Mouse (Mus musculus): ENCODE results near the gene Pin1.
A peak's percentile ranks its signal among the peaks of the same experiment; 100 is the strongest.
"Not testable (repeated sequence)": the region's sequence is repeated elsewhere in the genome, so short reads cannot be mapped to it uniquely, and the experiment has no call there.

The Pin1 gene

GRCm38 (mm10) chr9:20657546-20657945 is 5.7 kb downstream of the Pin1 start:
- DNase-seq (ENCODE audit: low read depth, low spot score) = no peak

DNA sequence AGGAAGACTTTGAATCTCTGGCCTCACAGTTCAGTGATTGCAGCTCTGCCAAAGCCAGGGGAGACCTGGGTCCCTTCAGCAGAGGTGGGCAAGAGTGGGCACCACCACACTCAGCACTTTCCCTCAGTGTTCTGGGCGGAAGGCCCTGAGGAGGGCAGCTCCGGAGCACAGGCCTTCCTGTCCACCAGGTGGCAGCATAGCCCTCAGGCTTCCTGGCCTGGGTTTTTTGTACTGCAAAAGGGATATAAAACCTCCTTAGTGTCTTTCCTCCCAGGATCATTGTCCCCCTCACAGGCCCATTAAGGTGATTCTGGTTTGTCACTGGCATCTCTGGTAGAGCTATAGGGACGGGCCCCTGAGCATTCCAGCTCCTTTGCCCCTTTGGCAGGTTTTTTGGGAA is 10.4 kb downstream of the Pin1 start:
- DNase-seq (ENCODE audit: low read depth, low spot score) = peak; percentile 76

DNA sequence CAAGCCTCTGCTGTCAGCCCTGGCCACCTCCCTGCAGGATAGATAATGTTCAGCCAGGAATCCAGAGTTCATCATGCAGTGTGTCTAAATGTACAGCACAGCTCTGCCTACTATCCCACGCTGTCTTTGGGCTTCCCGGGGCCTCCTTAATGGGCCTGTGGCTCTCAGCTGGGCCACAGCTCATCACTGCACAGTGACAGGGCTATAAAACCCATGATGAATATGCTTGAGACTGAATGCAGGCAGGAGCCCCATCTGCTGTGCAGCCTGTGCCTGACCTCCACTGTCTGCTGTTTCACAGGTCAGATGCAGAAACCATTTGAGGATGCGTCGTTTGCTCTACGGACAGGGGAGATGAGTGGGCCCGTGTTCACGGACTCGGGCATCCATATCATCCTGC is 11.0 kb downstream of the Pin1 start:
- DNase-seq (ENCODE audit: low read depth, low spot score) = no peak

GRCm38 (mm10) chr9:20663956-20664355 is 12.1 kb downstream of the Pin1 start:
- DNase-seq (ENCODE audit: low read depth, low spot score) = no peak

DNA sequence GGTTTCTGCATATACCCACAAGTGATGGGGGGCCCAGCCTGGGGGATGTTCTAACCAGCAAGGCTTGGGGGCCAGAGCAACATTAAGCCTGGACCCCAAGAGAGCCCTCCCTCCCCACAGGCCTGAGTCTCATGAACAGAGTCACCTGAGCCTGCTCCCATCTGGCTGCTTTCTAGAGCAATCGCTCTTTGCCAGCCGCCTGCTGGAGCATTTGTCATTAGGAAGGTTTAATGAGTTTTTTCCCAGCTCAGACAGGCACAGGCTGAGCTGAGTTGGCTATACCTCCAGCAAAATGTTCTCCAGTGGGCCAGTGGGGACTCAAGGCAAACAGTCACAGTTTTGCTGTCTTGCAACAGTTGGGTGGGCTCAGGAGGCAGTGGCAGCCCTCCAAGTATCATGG is 12.5 kb downstream of the Pin1 start:
- DNase-seq (ENCODE audit: low read depth, low spot score) = no peak

DNA sequence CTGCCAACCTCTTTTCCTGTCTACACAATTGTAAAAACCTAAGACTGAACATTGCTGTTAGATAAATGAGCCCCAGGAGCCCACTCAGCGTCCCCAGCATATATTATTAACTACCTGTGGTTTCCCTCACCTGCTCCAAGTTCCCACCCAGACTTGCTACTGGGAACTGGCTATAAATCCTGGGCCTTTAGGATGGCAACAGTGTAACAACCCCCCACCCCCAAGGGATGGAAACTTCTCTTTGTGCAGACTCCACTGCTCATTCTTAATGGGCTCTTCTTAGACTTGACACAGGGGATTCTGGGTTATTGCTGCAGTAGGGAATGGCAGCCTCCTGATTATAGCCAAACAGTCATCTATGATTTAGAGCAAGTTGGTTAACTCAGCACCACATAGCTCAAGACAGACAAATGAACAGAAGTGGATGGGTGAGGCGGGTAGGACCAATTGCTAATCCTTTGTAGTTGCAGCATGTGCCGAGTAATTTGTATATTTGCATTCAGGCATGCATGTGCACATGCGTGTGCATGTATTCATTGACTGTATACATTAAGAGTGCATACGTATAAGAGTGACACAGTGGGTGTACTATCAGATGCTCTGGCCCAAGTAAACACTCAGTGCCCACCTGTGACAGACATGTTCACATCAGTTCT is 13.2 kb downstream of the Pin1 start:
- no peak for DNase-seq (ENCODE audit: low read depth, low spot score)

GRCm38 (mm10) chr9:20665925-20666324 is 14.0 kb downstream of the Pin1 start:
- no peak for DNase-seq (ENCODE audit: low read depth, low spot score)

DNA sequence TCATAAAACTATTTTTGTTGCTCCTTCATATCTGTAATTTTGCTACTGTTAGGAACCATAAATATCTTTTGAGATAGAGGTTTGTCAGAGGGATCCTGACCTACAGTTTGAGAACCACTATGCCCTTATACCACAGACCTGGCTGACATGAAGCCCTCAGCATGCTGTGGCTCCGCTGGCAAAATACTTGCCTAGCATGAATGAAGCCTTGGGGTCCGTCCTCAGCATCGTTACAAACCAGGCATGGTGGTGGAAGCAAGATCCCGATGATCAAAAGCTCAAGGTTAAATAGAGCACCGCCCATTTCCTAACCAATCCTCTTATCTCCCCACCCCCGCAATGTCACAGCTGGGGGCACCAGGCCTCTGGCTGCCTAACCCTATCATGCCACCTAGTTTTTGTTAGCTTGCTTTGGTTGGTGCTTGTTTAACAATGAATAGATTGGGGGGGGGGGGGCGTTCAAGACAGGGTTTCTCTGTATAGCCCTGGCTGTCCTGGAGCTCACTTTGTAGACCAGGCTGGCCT is 14.7 kb downstream of the Pin1 start:
- DNase-seq (ENCODE audit: low read depth, low spot score) = no peak

DNA sequence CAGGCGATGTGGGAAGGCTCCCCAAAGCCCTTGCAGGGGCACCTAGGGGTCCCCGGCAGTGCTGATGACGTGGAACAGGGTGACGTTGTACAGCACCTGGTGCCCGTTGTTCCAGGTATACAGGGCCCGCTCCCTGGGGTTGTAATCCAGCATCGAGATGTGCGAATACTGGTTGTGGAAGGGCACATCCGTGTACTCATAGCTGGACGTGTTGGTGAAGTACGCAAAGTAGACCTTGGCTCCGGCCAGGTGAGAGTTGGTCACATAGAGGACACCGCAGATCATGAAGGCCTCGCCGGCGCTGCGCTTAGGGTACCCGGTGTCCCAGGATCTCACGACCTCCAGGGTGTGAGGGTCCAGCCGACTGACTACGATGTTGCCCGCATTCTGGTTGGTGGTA is 16.2 kb downstream of the Pin1 start:
- DNase-seq (ENCODE audit: low read depth, low spot score) = no peak

GRCm38 (mm10) chr9:20672047-20672446 is 20.2 kb downstream of the Pin1 start:
- no peak for DNase-seq (ENCODE audit: low read depth, low spot score)

DNA sequence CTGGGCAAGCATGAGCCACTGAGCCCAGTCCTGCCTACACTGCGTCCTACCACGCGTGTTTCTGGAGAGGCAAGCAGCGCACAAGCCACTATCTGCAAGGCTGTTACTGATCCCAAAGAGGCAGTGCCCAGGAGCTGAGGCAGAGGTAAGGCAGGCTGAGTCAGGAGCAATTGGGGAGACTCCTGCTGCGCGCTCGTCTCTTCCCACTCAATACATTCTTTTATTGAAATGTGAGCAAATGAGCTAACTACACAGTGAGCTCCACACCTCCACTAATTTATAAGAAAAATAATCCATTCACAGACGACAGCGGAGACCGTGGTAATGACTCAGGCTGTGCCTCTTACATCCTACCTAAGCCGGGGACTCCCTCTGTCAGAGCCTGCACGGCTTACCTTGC is 26.0 kb downstream of the Pin1 start:
- no peak for DNase-seq (ENCODE audit: low read depth, low spot score)

- no peak for DNase-seq (ENCODE audit: low read depth, low spot score)
Measured at GRCm38 (mm10) chr9:20680378-20680958, 28.6 kb downstream of the Pin1 start.

DNA sequence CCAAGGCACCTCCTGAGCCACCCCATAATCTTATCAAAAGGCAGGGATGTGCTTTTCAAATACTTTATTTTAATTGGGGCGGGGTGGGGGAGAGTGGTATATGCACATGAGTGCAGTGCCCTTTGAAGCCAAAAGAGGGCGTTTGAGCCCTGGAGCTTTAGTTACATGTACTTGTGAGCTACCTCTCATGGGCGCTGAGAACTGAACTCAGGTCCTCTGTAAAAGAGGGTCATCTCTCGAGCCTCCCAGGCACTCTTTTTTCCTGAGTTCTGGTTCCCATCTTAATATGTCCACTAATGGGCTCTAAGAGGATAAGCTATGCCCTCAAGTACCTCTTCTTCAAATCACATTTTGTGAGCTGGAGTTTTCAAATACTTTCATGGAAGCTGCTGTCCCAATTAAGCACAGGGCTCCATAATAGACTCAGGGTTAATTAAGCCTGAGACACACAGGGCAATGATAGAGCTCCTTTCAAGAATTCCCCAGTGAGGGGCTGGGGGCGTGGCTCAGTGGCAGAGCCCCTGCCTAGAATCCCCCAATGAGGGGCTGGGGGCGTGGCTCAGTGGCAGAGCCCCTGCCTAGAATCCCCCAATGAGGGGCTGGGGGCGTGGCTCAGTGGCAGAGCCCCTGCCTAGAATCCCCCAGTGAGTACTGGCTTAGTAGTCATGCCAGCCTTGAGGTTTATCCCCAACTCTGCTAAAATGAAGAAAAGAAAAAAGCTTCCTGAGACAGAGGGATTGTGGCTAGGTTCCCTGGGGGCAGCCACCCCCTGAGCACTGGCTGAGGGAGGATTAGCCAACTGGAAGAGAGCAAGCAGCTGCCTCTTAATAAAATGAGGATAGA is 29.9 kb downstream of the Pin1 start:
- no peak for DNase-seq (ENCODE audit: low read depth, low spot score)

DNA sequence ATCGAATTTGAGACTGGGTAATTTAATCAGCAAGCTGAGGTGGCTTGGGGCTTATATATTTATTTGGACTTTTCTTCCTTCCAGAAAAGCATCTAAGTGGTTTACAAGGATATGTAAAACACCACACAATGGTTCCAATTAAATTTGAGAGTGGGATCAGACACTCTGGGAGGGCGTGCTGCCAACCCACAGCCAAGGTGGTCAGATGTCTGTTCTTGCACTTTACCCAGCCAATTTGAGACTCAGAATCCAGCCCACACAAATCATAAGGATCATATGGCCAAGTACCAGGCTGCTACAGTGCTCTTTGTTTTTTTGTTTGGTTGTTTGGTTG is 30.5 kb downstream of the Pin1 start:
- no peak for DNase-seq (ENCODE audit: low read depth, low spot score)

DNA sequence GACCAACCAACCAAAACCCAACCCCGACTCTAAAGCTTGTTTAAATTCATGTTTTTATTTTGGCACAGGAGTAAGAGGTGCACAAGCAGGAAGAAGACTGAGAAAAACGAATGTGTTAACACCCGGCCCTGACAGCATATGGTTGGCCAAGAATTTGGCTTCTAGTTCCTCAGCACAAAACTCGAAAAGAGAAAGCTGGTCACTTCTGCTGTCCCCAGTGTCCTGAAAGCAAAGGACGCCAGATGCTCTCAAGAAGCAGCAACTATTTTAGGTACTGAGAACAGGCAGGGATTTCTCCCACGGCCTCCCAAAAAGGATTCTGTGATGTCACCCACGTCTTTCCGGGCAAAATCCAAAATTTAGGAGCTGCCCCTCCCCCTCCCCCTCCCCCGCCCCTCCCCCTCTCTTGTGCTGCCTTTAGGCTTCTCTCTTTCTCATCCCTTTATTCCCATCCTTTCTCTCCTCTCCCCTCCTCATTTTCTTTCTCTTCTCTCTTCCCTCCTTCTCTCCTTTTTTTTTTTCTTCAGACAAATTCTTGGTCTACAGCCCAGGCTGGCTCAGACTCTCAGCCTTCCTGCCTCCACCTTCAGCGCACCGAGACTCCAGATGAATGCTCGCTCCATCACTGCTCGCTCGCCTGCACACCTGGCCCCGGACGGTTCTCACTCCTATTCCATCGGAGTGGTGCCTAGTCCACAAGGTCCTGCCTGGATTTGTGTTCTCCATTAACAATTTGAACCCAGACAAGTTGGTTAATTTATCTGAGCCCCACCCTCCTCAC is 33.4 kb downstream of the Pin1 start:
- DNase-seq (ENCODE audit: low read depth, low spot score) = no peak

GRCm38 (mm10) chr9:20689403-20689802 is 37.5 kb downstream of the Pin1 start:
- DNase-seq (ENCODE audit: low read depth, low spot score) = no peak

- no peak for DNase-seq (ENCODE audit: low read depth, low spot score)
Measured at GRCm38 (mm10) chr9:20689913-20690312, 38.0 kb downstream of the Pin1 start.

GRCm38 (mm10) chr9:20690449-20690848 is 38.6 kb downstream of the Pin1 start:
- DNase-seq (ENCODE audit: low read depth, low spot score) = not testable (repeated sequence)

GRCm38 (mm10) chr9:20692863-20693262 is 41.0 kb downstream of the Pin1 start:
- DNase-seq (ENCODE audit: low read depth, low spot score) = no peak

GRCm38 (mm10) chr9:20694721-20695235 is 42.9 kb downstream of the Pin1 start:
- no peak for DNase-seq (ENCODE audit: low read depth, low spot score)

- DNase-seq (ENCODE audit: low read depth, low spot score) = no peak
Measured at GRCm38 (mm10) chr9:20696107-20696712, 44.3 kb downstream of the Pin1 start.

Data from CD4-positive, CD25-positive, alpha-beta regulatory T cell, adult 2 months (primary cell).